Mouse (Mus musculus): ENCODE results near the gene 1700011L22Rik. TPM values are rescaled to one million over a fixed set of nuclear protein-coding genes. Genes with fewer than 3 reads are reported as not detected.

The 1700011L22Rik gene
- not detected in 2 replicates for polyA plus RNA-seq (2015; fragmentation: Nextera tagmentation; extraction: Ambion mirVana)

GRCm38 (mm10) chr8:79248470-79248869 lies at the start of gene 1700011L22Rik:
Gene 1700011L22Rik, minus strand, starts transcription at chr8:79248570.
- WGBS, result 80% methylated on average over 6 of the region's 6 CpGs
- H3K4me2 ChIP-seq, result no peak within 1 kb of the TSS
- no peak within 1 kb of the TSS for H3K9ac ChIP-seq
- H3K27ac ChIP-seq, result no peak within 1 kb of the TSS
- peaks cover 30% of the 10 kb centered on the region for H3K4me1 ChIP-seq (replicated peaks)
- no peak; the same call in 1 of the 2 replicates for ATAC-seq (replicated peaks; ENCODE audit: insufficient number of reproducible peaks, insufficient read depth, low FRiP score, low read depth)
- no peaks in the 10 kb centered on the region for H3K9me3 ChIP-seq (replicated peaks)
- H3K27me3 ChIP-seq, result no peaks in the 10 kb centered on the region
- no peaks in the 10 kb centered on the region for H3K36me3 ChIP-seq
- no peak within 1 kb of the TSS for H3K4me3 ChIP-seq

- ATAC-seq (replicated peaks; ENCODE audit: insufficient number of reproducible peaks, insufficient read depth, low FRiP score, low read depth), result no peak
- H3K36me3 ChIP-seq, result no peaks in the 10 kb centered on the region
- no peak overlapping the region for H3K4me2 ChIP-seq
- no peak overlapping the region for H3K9ac ChIP-seq
- WGBS, result 39% methylated on average over 3 of the region's 3 CpGs
- H3K27me3 ChIP-seq, result no peaks in the 10 kb centered on the region
- no peak overlapping the region for H3K4me3 ChIP-seq
- H3K27ac ChIP-seq, result no peak overlapping the region
- H3K4me1 ChIP-seq (replicated peaks), result peaks cover 15% of the 10 kb centered on the region
- H3K9me3 ChIP-seq (replicated peaks), result no peaks in the 10 kb centered on the region
Measured at GRCm38 (mm10) chr8:79297763-79298162, 49.4 kb upstream of the 1700011L22Rik start.

DNA sequence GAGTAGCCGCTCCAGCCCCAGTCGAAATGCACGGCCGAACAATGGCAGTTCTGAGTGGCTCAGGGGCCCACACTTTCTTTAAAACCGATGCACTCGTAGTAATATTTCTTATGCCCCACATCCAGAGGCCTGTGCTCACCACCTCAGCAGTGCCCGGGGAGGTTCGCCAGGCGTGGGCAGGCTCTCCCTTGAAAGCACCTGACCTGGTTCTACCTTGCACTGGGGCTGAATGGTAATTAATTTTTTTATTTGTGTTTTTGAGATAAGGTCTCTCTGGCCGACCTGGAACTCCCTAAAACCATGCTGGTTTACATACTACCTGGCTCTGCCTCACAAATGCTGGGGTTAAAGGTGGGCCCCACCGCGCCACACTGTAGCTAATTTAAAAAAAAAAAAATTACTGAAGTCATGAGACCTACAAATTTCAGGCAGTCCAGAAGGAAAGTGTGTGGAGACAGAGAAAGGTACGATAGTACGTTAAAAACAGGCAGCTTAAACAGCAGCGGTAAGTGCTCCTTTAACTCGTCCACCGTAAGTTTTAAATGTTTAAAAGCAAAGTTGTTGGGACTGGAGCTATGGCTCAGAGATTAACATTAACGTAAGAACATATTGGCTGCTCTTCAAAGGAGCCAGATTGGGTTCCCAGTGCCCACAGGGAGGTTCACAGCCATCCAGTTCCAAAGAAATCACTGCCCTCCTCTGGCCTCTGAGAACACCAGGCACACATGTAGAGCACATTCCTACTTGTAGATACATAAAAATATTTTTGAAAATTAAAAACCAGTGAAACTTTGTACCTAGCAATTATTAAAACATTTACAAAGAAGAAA lies 47.1 kb upstream of the 1700011L22Rik start:
- peak overlapping the region; percentile 97 for H3K27ac ChIP-seq
- 13% methylated on average over 18 of the region's 18 CpGs for WGBS
- H3K9me3 ChIP-seq (replicated peaks), result no peaks in the 10 kb centered on the region
- H3K27me3 ChIP-seq, result no peaks in the 10 kb centered on the region
- H3K9ac ChIP-seq, result peak overlapping the region; percentile 85
- peak overlapping the region; percentile 74 for H3K4me2 ChIP-seq
- H3K4me3 ChIP-seq, result peak overlapping the region; percentile 66
- peaks cover 18% of the 10 kb centered on the region for H3K4me1 ChIP-seq (replicated peaks)
- no peak for ATAC-seq (replicated peaks; ENCODE audit: insufficient number of reproducible peaks, insufficient read depth, low FRiP score, low read depth)
- H3K36me3 ChIP-seq, result no peaks in the 10 kb centered on the region

GRCm38 (mm10) chr8:79294610-79295275 lies 46.4 kb upstream of the 1700011L22Rik start, which contains the start of gene Mmaa:
Gene Mmaa, minus strand, starts transcription at chr8:79294937.
- H3K4me3 ChIP-seq, result peak within 1 kb of the TSS; percentile 66
- H3K36me3 ChIP-seq, result no peaks in the 10 kb centered on the region
- no peaks in the 10 kb centered on the region for H3K9me3 ChIP-seq (replicated peaks)
- no peaks in the 10 kb centered on the region for H3K27me3 ChIP-seq
- H3K4me2 ChIP-seq, result peak within 1 kb of the TSS; percentile 74
- ATAC-seq (replicated peaks; ENCODE audit: insufficient number of reproducible peaks, insufficient read depth, low FRiP score, low read depth), result peak; percentile 98
- under 1% methylated on average over 73 of the region's 74 CpGs for whole genome bisulfite sequencing
- peak within 1 kb of the TSS; percentile 85 for H3K9ac ChIP-seq
- H3K4me1 ChIP-seq (replicated peaks), result peaks cover 18% of the 10 kb centered on the region
- H3K27ac ChIP-seq, result peak within 1 kb of the TSS; percentile 97

GRCm38 (mm10) chr8:79293841-79294240 lies 45.5 kb upstream of the 1700011L22Rik start:
- 46% methylated on average over 3 of the region's 3 CpGs for WGBS
- Histone ChIP-seq H3K36me3 (no peaks in the 10 kb centered on the region), H3K4me2 (peak overlapping the region; percentile 74), H3K4me3 (peak overlapping the region; percentile 66), H3K27me3 (no peaks in the 10 kb centered on the region), H3K9me3 (replicated peaks) (no peaks in the 10 kb centered on the region), H3K27ac (peak overlapping the region; percentile 97), H3K4me1 (replicated peaks) (peaks cover 23% of the 10 kb centered on the region), H3K9ac (no peak overlapping the region; the same call in 1 of the 2 replicates)
- ATAC-seq (replicated peaks; ENCODE audit: insufficient number of reproducible peaks, insufficient read depth, low FRiP score, low read depth), result no peak

DNA sequence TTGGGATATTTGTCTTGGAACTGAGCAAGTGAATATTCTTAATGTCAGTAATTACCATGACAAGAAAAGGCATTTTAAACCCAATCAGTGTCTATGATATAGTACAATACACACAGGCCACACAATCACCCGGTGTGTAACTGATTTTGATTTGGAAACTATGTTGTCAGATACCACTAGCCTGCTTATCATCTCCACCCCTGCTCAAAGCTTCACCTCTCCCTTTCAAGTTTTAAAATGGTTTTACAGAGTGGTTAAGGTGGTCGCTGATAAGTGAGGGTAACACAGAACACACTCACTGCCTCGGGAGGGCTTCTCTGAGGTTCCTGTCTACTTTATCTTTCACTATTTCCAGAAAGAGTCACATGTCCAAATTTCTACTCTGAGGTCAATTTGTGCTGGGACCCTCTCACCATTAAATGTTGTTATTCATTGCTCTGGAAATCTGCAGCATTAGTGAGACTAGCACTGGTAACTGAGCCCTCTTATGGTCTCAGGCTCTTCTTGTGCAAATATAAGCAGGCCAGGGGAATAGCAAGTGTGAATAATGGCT lies 44.4 kb upstream of the 1700011L22Rik start:
- Histone ChIP-seq H3K36me3 (no peaks in the 10 kb centered on the region), H3K4me3 (no peak overlapping the region; the same call in 1 of the 2 replicates), H3K9ac (no peak overlapping the region), H3K4me1 (replicated peaks) (peaks cover 23% of the 10 kb centered on the region), H3K27ac (peak overlapping the region; percentile 97; the same call in 1 of the 2 replicates), H3K27me3 (no peaks in the 10 kb centered on the region), H3K4me2 (peak overlapping the region; percentile 74), H3K9me3 (replicated peaks) (no peaks in the 10 kb centered on the region)
- no peak for ATAC-seq (replicated peaks; ENCODE audit: insufficient number of reproducible peaks, insufficient read depth, low FRiP score, low read depth)
- 30% methylated on average over 3 of the region's 3 CpGs for WGBS

DNA sequence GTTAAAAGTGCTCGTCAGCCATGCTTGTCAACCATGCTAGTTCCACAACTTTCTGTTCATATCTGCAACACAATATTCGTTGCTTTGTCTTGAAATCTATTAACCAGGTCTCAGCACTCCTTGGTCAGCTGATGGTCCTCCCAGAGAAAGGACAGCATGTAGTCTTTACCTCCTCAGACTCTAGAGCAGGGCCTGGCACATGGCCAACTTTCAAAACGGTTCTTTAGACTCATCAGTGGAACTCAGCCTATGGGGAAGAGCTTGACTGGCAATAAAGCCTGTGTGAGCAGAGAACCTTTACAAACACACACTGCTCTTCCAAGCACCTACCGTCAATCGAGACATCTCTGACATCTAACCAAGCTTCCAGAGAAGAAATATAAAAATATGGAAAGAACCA lies 41.2 kb upstream of the 1700011L22Rik start:
- Histone ChIP-seq H3K4me3 (no peak overlapping the region), H3K9ac (no peak overlapping the region), H3K4me1 (replicated peaks) (peaks cover 20% of the 10 kb centered on the region), H3K27ac (no peak overlapping the region), H3K9me3 (replicated peaks) (no peaks in the 10 kb centered on the region), H3K27me3 (no peaks in the 10 kb centered on the region), H3K36me3 (no peaks in the 10 kb centered on the region), H3K4me2 (no peak overlapping the region)
- 61% methylated on average over 5 of the region's 5 CpGs for WGBS
- no peak for ATAC-seq (replicated peaks; ENCODE audit: insufficient number of reproducible peaks, insufficient read depth, low FRiP score, low read depth)

- Histone ChIP-seq H3K4me3 (no peak overlapping the region), H3K9me3 (replicated peaks) (no peaks in the 10 kb centered on the region), H3K4me2 (no peak overlapping the region), H3K9ac (no peak overlapping the region), H3K27ac (no peak overlapping the region), H3K36me3 (no peaks in the 10 kb centered on the region), H3K4me1 (replicated peaks) (peaks cover 18% of the 10 kb centered on the region), H3K27me3 (no peaks in the 10 kb centered on the region)
- no peak for ATAC-seq (replicated peaks; ENCODE audit: insufficient number of reproducible peaks, insufficient read depth, low FRiP score, low read depth)
- WGBS, result 74% methylated on average over 2 of the region's 2 CpGs
Measured at GRCm38 (mm10) chr8:79288681-79289080, 40.3 kb upstream of the 1700011L22Rik start.

GRCm38 (mm10) chr8:79288250-79288649 lies 39.9 kb upstream of the 1700011L22Rik start:
- Histone ChIP-seq H3K9me3 (replicated peaks) (no peaks in the 10 kb centered on the region), H3K9ac (no peak overlapping the region), H3K4me1 (replicated peaks) (peaks cover 13% of the 10 kb centered on the region), H3K27ac (no peak overlapping the region), H3K27me3 (no peaks in the 10 kb centered on the region), H3K4me2 (no peak overlapping the region), H3K36me3 (no peaks in the 10 kb centered on the region), H3K4me3 (no peak overlapping the region)
- WGBS, result 95% methylated on average over 4 of the region's 4 CpGs
- no peak for ATAC-seq (replicated peaks; ENCODE audit: insufficient number of reproducible peaks, insufficient read depth, low FRiP score, low read depth)

- Histone ChIP-seq H3K9ac (no peak overlapping the region), H3K4me1 (replicated peaks) (0 out of 2 replicates have a peak, but pooled peaks cover 5% of the 10 kb centered on the region), H3K4me3 (no peak overlapping the region), H3K27ac (no peak overlapping the region), H3K27me3 (no peaks in the 10 kb centered on the region), H3K36me3 (no peaks in the 10 kb centered on the region), H3K4me2 (no peak overlapping the region), H3K9me3 (replicated peaks) (no peaks in the 10 kb centered on the region)
- WGBS, result 84% methylated on average over 3 of the region's 3 CpGs
- no peak for ATAC-seq (replicated peaks; ENCODE audit: insufficient number of reproducible peaks, insufficient read depth, low FRiP score, low read depth)
Measured at GRCm38 (mm10) chr8:79286424-79286823, 38.1 kb upstream of the 1700011L22Rik start.

DNA sequence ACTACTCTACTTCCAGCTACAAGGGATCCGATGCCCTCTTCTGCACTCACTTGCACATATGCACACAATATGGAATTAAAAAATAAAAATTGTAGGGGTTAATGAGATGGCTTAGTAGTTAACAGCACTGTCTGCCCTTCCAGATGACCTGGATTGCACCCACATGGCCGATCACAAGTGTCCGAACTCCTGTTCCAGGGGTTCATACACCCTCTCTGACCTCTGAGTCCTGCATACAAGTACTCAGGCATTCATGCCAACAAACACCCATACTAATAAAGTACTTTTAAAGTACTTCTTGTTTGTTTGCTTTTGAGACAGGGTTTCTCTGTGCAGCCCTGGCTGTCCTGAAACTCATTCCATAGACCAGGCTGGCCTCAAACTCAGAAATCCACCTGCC lies 36.3 kb upstream of the 1700011L22Rik start:
- no peak overlapping the region for H3K9ac ChIP-seq
- peaks cover 12% of the 10 kb centered on the region; the same call in 1 of the 2 replicates for H3K36me3 ChIP-seq
- H3K27ac ChIP-seq, result no peak overlapping the region
- H3K4me1 ChIP-seq (replicated peaks), result 0 out of 2 replicates have a peak, but pooled peaks cover 4% of the 10 kb centered on the region
- ATAC-seq (replicated peaks; ENCODE audit: insufficient number of reproducible peaks, insufficient read depth, low FRiP score, low read depth), result no peak
- H3K4me2 ChIP-seq, result no peak overlapping the region
- WGBS, result 92% methylated on average over 3 of the region's 3 CpGs
- no peaks in the 10 kb centered on the region for H3K27me3 ChIP-seq
- no peak overlapping the region for H3K4me3 ChIP-seq
- no peaks in the 10 kb centered on the region for H3K9me3 ChIP-seq (replicated peaks)

Data from heart, embryonic 15.5 days (tissue).